Mouse (Mus musculus): Measurements from ENCODE around the gene Vmn1r228. TPM values are rescaled to one million over a fixed set of nuclear protein-coding genes. Genes with fewer than 3 reads are reported as not detected.

The Vmn1r228 gene
- total and polyA plus RNA-seq, 3 experiments = not detected

DNA sequence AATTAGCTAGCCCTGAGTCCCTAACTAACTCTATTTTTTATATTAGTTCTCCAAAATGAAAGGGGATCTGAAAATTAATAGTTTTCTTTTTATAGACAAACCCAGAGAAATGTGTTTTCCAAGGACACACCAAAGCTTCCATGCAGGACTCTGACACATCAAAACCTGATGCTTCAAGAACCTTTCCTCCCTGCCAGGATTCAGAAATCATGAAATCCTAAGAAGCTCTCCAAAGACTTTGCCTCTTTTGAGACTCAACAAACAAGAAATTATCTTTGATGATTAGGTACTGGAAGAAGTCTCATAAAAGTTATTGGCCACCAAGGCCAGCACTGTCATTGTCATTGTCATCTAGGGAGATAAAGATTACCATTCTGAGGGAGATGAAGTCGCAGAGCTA is 56.4 kb downstream of the Vmn1r228 start, which contains the start of gene Vmn1r227:
Gene Vmn1r227 (plus strand): TSS at position 301 of the 400 bp plus-strand sequence.
- Histone ChIP-seq H3K9ac (ENCODE audit: control insufficient read depth, low read depth, low read length, poor library complexity, severe bottlenecking) (no peak within 1 kb of the TSS), H3K79me2 (ENCODE audit: control insufficient read depth, insufficient read depth, low read length, poor library complexity) (no peaks in the 10 kb centered on the region), H3K9me3 (replicated peaks; ENCODE audit: insufficient read depth, low read length) (no peaks in the 10 kb centered on the region), H3K27ac (ENCODE audit: control insufficient read depth, low read depth, low read length) (no peak within 1 kb of the TSS), H3K4me3 (ENCODE audit: control insufficient read depth in 1 of 2, insufficient read depth in 1 of 2, low read depth in 2 of 2, low read length in 2 of 2) (no peak within 1 kb of the TSS), H3K27me3 (ENCODE audit: control insufficient read depth in 1 of 2, insufficient read depth in 2 of 2, low read length in 2 of 2) (no peaks in the 10 kb centered on the region), H3K36me3 (ENCODE audit: control insufficient read depth in 1 of 2, insufficient read depth in 2 of 2, low read length in 2 of 2) (no peaks in the 10 kb centered on the region), H3K4me1 (ENCODE audit: control insufficient read depth in 1 of 2, insufficient read depth in 2 of 2, low read length in 2 of 2) (no peaks in the 10 kb centered on the region)
- no peak for TF ChIP-seq BHLHE40 (IDR thresholded peaks at IDR 0.05; ENCODE audit: borderline replicate concordance, low read depth, low read length)
- no peak for TF ChIP-seq SMC3 (IDR thresholded peaks at IDR 0.05; ENCODE audit: low read depth, low read length)
- no peak for TF ChIP-seq NELFE (IDR thresholded peaks at IDR 0.05; ENCODE audit: low read depth, low read length)
- no peak for TF ChIP-seq SIN3A (IDR thresholded peaks at IDR 0.05; ENCODE audit: low read length)
- TF ChIP-seq RCOR1 (IDR thresholded peaks at IDR 0.05; ENCODE audit: low read depth, low read length) = no peak
- no peak for TF ChIP-seq ELF1 (IDR thresholded peaks at IDR 0.05; ENCODE audit: low read depth, low read length)
- TF ChIP-seq HCFC1 (IDR thresholded peaks at IDR 0.05; ENCODE audit: low read depth, low read length) = no peak
- TF ChIP-seq MAZ (IDR thresholded peaks at IDR 0.05; ENCODE audit: low read depth, low read length) = no peak
- no peak for TF ChIP-seq ZMIZ1 (IDR thresholded peaks at IDR 0.05; ENCODE audit: low read depth, low read length)
- no peak for TF ChIP-seq MYB (IDR thresholded peaks at IDR 0.05; ENCODE audit: low read depth, low read length)
- no peak for TF ChIP-seq ZNF384 (IDR thresholded peaks at IDR 0.05; ENCODE audit: low read depth, low read length)
- TF ChIP-seq UBTF (IDR thresholded peaks at IDR 0.05; ENCODE audit: borderline replicate concordance, insufficient read depth, low read depth, low read length) = no peak
- TF ChIP-seq ETS1 (IDR thresholded peaks at IDR 0.05; ENCODE audit: low read depth, low read length) = no peak
- TF ChIP-seq MYC (IDR thresholded peaks at IDR 0.05; ENCODE audit: low read depth, low read length) = no peak
- no peak for TF ChIP-seq CHD1 (IDR thresholded peaks at IDR 0.05; ENCODE audit: low read depth, low read length)
- no peak for TF ChIP-seq ZC3H11A (IDR thresholded peaks at IDR 0.05; ENCODE audit: low read depth, low read length)
- TF ChIP-seq CHD2 (IDR thresholded peaks at IDR 0.05; ENCODE audit: low read length) = no peak
- no peak for DNase-seq (ENCODE audit: low read depth, low spot score)

Other genes starting within 250 kb of the Vmn1r228 start
- gene Vmn2r109, start 221.4 kb downstream of the Vmn1r228 start, total RNA-seq (2012; rRNA removed) = not detected in 2 replicates
- not detected for gene Vmn2r109, start 221.4 kb downstream of the Vmn1r228 start, polyA plus RNA-seq (2012; ENCODE audit: insufficient read depth in 1 of 2, insufficient read length in 2 of 2, low read depth in 1 of 2, low replicate concordance in 2 of 2, missing spikeins in 1 of 2)
- gene Vmn2r110, start 189.7 kb downstream of the Vmn1r228 start, total RNA-seq (2012; rRNA removed) = not detected in 2 replicates
- under 1 TPM in 1 of 2 experiments, not detected in 1; 0.01 TPM for gene Vmn2r110, start 189.7 kb downstream of the Vmn1r228 start, polyA plus RNA-seq (2012; ENCODE audit: insufficient read depth in 1 of 2, insufficient read length in 2 of 2, low read depth in 1 of 2, low replicate concordance in 2 of 2, missing spikeins in 1 of 2)
- gene Fpr-rs3, start 161.3 kb downstream of the Vmn1r228 start, total RNA-seq (2012; rRNA removed) = not detected in 2 replicates
- gene Fpr-rs3, start 161.3 kb downstream of the Vmn1r228 start, polyA plus RNA-seq (2012; ENCODE audit: insufficient read depth in 1 of 2, insufficient read length in 2 of 2, low read depth in 1 of 2, low replicate concordance in 2 of 2, missing spikeins in 1 of 2) = not detected
- not detected in 2 replicates for gene Vmn1r226, start 103.3 kb downstream of the Vmn1r228 start, total RNA-seq (2012; rRNA removed)
- gene Vmn1r226, start 103.3 kb downstream of the Vmn1r228 start, polyA plus RNA-seq (2012; ENCODE audit: insufficient read depth in 1 of 2, insufficient read length in 2 of 2, low read depth in 1 of 2, low replicate concordance in 2 of 2, missing spikeins in 1 of 2) = not detected
- gene Vmn1r227, start 56.3 kb downstream of the Vmn1r228 start, total RNA-seq (2012; rRNA removed) = not detected in 2 replicates
- under 1 TPM in 1 of 2 experiments, not detected in 1; 0.01 TPM for gene Vmn1r227, start 56.3 kb downstream of the Vmn1r228 start, polyA plus RNA-seq (2012; ENCODE audit: insufficient read depth in 1 of 2, insufficient read length in 2 of 2, low read depth in 1 of 2, low replicate concordance in 2 of 2, missing spikeins in 1 of 2)
- gene Vmn1r229, start 25.4 kb upstream of the Vmn1r228 start, total RNA-seq (2012; rRNA removed) = not detected in 2 replicates
- under 1 TPM in 1 of 2 experiments, not detected in 1; 0.01 TPM for gene Vmn1r229, start 25.4 kb upstream of the Vmn1r228 start, polyA plus RNA-seq (2012; ENCODE audit: insufficient read depth in 1 of 2, insufficient read length in 2 of 2, low read depth in 1 of 2, low replicate concordance in 2 of 2, missing spikeins in 1 of 2)
- gene Vmn1r230, start 54.3 kb upstream of the Vmn1r228 start, total RNA-seq (2012; rRNA removed) = not detected in 2 replicates
- gene Vmn1r230, start 54.3 kb upstream of the Vmn1r228 start, polyA plus RNA-seq (2012; ENCODE audit: insufficient read depth in 1 of 2, insufficient read length in 2 of 2, low read depth in 1 of 2, low replicate concordance in 2 of 2, missing spikeins in 1 of 2) = not detected
- not detected in 2 replicates for gene Vmn1r231, start 118.9 kb upstream of the Vmn1r228 start, total RNA-seq (2012; rRNA removed)
- gene Vmn1r231, start 118.9 kb upstream of the Vmn1r228 start, polyA plus RNA-seq (2012; ENCODE audit: insufficient read depth in 1 of 2, insufficient read length in 2 of 2, low read depth in 1 of 2, low replicate concordance in 2 of 2, missing spikeins in 1 of 2) = not detected
- gene Vmn1r232, start 133.6 kb upstream of the Vmn1r228 start, total RNA-seq (2012; rRNA removed) = not detected in 2 replicates
- not detected for gene Vmn1r232, start 133.6 kb upstream of the Vmn1r228 start, polyA plus RNA-seq (2012; ENCODE audit: insufficient read depth in 1 of 2, insufficient read length in 2 of 2, low read depth in 1 of 2, low replicate concordance in 2 of 2, missing spikeins in 1 of 2)
- gene Ppp2r1a, start 159.2 kb upstream of the Vmn1r228 start, total RNA-seq (2012; rRNA removed) = 152 and 154 TPM in 2 replicates
- 100 to 1,000 TPM in 1 of 2 experiments, not detected in 1; 312 TPM for gene Ppp2r1a, start 159.2 kb upstream of the Vmn1r228 start, polyA plus RNA-seq (2012; ENCODE audit: insufficient read depth in 1 of 2, insufficient read length in 2 of 2, low read depth in 1 of 2, low replicate concordance in 2 of 2, missing spikeins in 1 of 2)
- gene Vmn1r233, start 210.3 kb upstream of the Vmn1r228 start, total RNA-seq (2012; rRNA removed) = not detected in 2 replicates
- gene Vmn1r233, start 210.3 kb upstream of the Vmn1r228 start, polyA plus RNA-seq (2012; ENCODE audit: insufficient read depth in 1 of 2, insufficient read length in 2 of 2, low read depth in 1 of 2, low replicate concordance in 2 of 2, missing spikeins in 1 of 2) = not detected
- gene Zfp160, start 222.7 kb upstream of the Vmn1r228 start, total RNA-seq (2012; rRNA removed) = 9.1 and 11.6 TPM in 2 replicates
- 1 to 10 TPM in 1 of 2 experiments, not detected in 1; 7.7 TPM for gene Zfp160, start 222.7 kb upstream of the Vmn1r228 start, polyA plus RNA-seq (2012; ENCODE audit: insufficient read depth in 1 of 2, insufficient read length in 2 of 2, low read depth in 1 of 2, low replicate concordance in 2 of 2, missing spikeins in 1 of 2)